Mouse (Mus musculus) inflammation-experienced regulatory T-cells (primary cell): ENCODE measurements around the gene Mlycd. TPM values are rescaled to one million over a fixed set of nuclear protein-coding genes. Genes with fewer than 3 reads are reported as not detected.

Source experiments
- polyA plus RNA-seq, 2 experiments: library from polyadenylated mRNA; unstranded; fragments of 100-300 nt; shearing (Covaris generic); gene quantifications; one replicate each; pipeline ENCODE4 v1.2.1; 2017

Mlycd gene
- polyA plus RNA-seq, result 10 to 100 TPM; 34.2 to 34.3 TPM

DNA sequence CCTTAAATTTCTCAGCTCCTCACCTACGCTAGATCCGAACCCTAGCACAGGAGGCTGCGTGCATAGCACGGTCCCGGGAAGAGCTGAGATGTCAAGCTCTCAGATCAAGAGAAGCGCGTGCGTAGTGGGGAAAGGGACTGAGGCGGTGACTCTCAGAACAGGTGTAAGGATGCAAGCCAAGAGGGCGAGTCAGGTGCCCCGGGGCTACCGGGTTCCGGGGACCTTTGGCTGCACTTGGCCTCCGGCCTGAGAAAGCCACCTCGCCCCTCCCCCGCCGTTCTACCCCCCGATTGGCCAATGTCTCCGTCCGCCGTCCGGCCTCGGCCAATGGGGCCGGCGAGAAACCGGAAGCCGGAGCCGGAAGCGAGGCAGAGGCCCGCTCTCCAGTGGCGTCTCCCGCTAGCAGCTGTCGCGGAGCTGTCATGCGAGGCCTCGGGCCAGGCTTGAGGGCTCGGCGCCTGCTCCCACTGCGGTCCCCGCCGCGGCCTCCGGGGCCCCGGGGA, at the start of gene Mlycd:
Gene Mlycd, plus strand, starts transcription at position 355 of the 503 bp plus-strand sequence.

DNA sequence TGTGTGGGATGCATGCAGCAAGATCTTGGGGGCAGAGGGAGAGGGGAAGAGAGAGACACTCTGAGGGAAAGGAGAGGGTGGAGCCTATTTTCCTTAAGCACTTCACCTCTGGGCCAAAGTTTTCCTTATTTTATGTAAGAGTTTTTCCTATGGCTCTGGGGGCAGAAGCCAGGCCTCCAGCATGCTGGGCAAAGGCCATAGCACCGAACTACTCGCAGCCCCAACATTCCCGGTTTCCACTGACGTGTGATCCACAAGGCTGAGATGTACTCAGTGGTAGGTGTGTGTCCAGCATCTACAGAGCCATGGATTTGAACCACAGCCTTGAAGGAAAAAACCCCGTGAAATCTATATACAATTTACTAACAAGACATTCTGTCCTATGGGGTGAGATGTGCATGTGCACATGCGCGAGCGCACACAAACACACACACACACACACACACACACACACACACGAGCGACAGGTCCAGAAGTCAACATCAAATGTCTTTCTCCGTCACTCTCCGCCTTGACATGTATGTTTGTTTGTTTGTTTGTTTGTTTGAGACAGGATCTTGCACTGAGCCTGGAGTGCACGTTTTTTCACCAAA, 39.0 kb downstream of the Mlycd start, which contains the start of gene Osgin1:
Gene Osgin1, plus strand, starts transcription at position 543 of the 593 bp plus-strand sequence.

DNA sequence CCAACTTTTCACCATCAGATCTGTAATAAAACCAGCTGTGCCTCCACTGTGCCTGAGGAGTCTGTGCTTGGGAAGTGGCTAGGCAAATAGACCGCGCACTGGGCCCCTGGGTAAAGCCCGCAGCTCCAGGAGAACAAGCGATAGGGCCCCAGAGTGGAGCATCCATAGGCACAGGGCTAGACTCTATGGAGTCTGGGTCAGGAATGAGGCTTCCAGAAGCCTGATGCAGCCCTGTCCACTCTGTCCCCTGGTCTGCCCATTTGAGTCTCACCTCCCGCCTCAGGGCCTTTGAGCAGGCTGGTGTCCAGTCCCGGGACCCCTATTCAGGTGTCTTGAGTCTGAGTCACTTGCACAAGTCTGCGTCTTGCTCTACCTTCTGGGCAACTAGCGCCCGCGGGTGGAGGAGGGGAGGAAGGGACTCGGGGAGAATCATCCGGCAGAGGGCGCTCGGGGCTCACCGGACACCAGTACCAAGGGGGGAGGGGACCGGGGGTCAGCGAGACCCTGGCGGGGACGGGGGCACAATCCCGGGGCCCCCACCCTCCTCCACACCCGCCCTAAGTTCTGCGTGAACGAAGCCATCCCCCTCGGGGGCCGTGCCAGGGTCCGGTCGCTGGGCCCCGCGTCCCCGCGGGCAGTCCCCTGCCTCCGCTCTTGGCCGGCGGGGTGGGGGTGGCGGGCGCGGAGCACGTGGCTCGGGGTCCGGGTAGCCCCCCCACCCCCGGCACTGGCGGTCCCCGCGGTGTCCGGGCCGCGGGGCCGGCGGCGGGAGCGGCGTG, 51.7 kb downstream of the Mlycd start, which contains the start of gene Necab2:
Gene Necab2, plus strand, starts transcription at position 509 of the 779 bp plus-strand sequence.

Other genes starting within 250 kb of the Mlycd start
- 100 to 1,000 TPM; 174 to 175 TPM for gene Hsbp1, start 50.4 kb upstream of the Mlycd start, polyA plus RNA-seq
- 10 to 100 TPM; 14.3 to 19.4 TPM for gene Osgin1, start 39.2 kb downstream of the Mlycd start, polyA plus RNA-seq
- gene Necab2, start 51.8 kb downstream of the Mlycd start, polyA plus RNA-seq, result under 1 TPM in 1 of 2 experiments, not detected in 1; 0.23 TPM
- under 1 TPM in 1 of 2 experiments, not detected in 1; 0.54 TPM for gene Slc38a8, start 106.8 kb downstream of the Mlycd start, polyA plus RNA-seq
- gene Mbtps1, start 163.9 kb downstream of the Mlycd start, polyA plus RNA-seq, result 10 to 100 TPM; 78.1 to 93.0 TPM
- gene Hsdl1, start 180.3 kb downstream of the Mlycd start, polyA plus RNA-seq, result 100 to 1,000 TPM in 1 of 2 experiments, 10 to 100 TPM in 1; 81.4 to 119 TPM
- not detected for gene Dnaaf1, start 180.4 kb downstream of the Mlycd start, polyA plus RNA-seq
- 10 to 100 TPM; 25.8 to 37.0 TPM for gene Taf1c, start 210.3 kb downstream of the Mlycd start, polyA plus RNA-seq
- under 1 TPM in 1 of 2 experiments, not detected in 1; 0.87 TPM for gene Adad2, start 217.9 kb downstream of the Mlycd start, polyA plus RNA-seq
- 1 to 10 TPM in 1 of 2 experiments, not detected in 1; 1.1 TPM for gene Kcng4, start 240.8 kb downstream of the Mlycd start, polyA plus RNA-seq